Mouse (Mus musculus): ENCODE data around the gene Ehd1. TPM values are rescaled to one million over a fixed set of nuclear protein-coding genes. Genes with fewer than 3 reads are reported as not detected.

Gene Ehd1
- 107 and 111 TPM in 2 replicates for polyA plus RNA-seq (2015; fragmentation: Nextera tagmentation; extraction: Ambion mirVana)

- peaks cover 7% of the 10 kb centered on the region; the same call in 1 of the 2 replicates for H3K36me3 ChIP-seq (replicated peaks)
- H3K4me3 ChIP-seq = peak within 1 kb of the TSS; percentile 84
- ATAC-seq (replicated peaks) = peak; percentile 96
- H3K27ac ChIP-seq = peak within 1 kb of the TSS; percentile 82
- under 1% methylated on average over 102 of the region's 106 CpGs for WGBS
- H3K4me1 ChIP-seq = peaks cover 42% of the 10 kb centered on the region
- H3K27me3 ChIP-seq (replicated peaks) = no peaks in the 10 kb centered on the region
- H3K4me2 ChIP-seq = peak within 1 kb of the TSS; percentile 97
- peak within 1 kb of the TSS; percentile 63 for H3K9ac ChIP-seq
- H3K9me3 ChIP-seq = no peaks in the 10 kb centered on the region
These were observed at the start of gene Ehd1 for GRCm38 (mm10) chr19:6276426-6277421. TSS of gene Ehd1 (plus strand) at chr19:6276725.

DNA sequence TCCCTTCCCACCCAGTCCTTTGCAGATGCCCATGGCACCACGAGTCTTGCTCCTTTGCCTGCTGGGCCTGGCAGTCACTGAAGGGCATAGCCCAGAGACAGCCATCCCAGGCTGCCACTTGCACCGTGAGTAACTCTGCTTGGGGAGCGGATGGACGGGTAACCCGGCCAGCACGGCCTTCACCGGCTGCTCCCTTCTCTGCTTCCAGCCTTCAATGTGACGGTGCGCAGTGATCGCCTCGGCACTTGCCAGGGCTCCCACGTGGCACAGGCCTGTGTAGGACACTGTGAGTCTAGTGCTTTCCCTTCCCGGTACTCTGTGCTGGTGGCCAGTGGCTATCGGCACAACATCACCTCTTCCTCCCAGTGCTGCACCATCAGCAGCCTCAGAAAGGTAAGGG, 49.8 kb upstream of the Ehd1 start:
- Histone ChIP-seq H3K4me2 (no peak overlapping the region), H3K27ac (no peak overlapping the region), H3K9ac (no peak overlapping the region), H3K9me3 (no peaks in the 10 kb centered on the region), H3K27me3 (replicated peaks) (no peaks in the 10 kb centered on the region), H3K4me1 (no peaks in the 10 kb centered on the region), H3K4me3 (no peak overlapping the region), H3K36me3 (replicated peaks) (peaks cover 33% of the 10 kb centered on the region)
- WGBS = 92% methylated on average over 14 of the region's 14 CpGs
- ATAC-seq (replicated peaks) = no peak

DNA sequence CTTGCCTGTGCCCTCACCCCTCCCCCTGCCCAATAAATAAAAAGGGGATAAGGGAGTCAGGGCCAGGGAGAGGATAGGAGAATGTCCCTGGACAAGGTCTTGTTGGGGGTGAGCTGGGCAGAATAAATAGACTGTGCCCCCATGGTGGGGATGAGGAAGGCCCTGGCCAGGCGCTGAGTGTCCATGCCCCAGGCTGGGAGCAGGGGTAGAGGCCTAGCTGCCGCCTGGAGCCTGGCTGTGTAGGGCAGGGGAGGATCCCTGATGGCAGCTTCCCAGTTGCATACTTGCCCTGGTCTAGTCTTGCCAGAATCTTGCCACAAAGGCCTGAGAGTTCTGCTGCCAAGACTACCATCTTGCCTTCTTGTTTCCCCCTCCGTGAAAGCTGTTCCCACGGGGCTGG, 48.7 kb upstream of the Ehd1 start:
- no peaks in the 10 kb centered on the region for H3K4me1 ChIP-seq
- WGBS = 83% methylated on average over 4 of the region's 4 CpGs
- peaks cover 42% of the 10 kb centered on the region for H3K36me3 ChIP-seq (replicated peaks)
- no peaks in the 10 kb centered on the region for H3K9me3 ChIP-seq
- H3K4me3 ChIP-seq = no peak overlapping the region
- no peak overlapping the region for H3K4me2 ChIP-seq
- ATAC-seq (replicated peaks) = no peak
- H3K27ac ChIP-seq = no peak overlapping the region
- no peaks in the 10 kb centered on the region for H3K27me3 ChIP-seq (replicated peaks)
- H3K9ac ChIP-seq = no peak overlapping the region

- no peak overlapping the region for H3K4me2 ChIP-seq
- ATAC-seq (replicated peaks) = no peak
- no peaks in the 10 kb centered on the region for H3K9me3 ChIP-seq
- peaks cover 15% of the 10 kb centered on the region for H3K4me1 ChIP-seq
- H3K27me3 ChIP-seq (replicated peaks) = no peaks in the 10 kb centered on the region
- peaks cover 42% of the 10 kb centered on the region for H3K36me3 ChIP-seq (replicated peaks)
- WGBS = 90% methylated on average over 4 of the region's 4 CpGs
- H3K27ac ChIP-seq = no peak overlapping the region
- no peak overlapping the region for H3K4me3 ChIP-seq
- no peak overlapping the region for H3K9ac ChIP-seq
These were observed 46.1 kb upstream of the Ehd1 start for GRCm38 (mm10) chr19:6230411-6230810.

DNA sequence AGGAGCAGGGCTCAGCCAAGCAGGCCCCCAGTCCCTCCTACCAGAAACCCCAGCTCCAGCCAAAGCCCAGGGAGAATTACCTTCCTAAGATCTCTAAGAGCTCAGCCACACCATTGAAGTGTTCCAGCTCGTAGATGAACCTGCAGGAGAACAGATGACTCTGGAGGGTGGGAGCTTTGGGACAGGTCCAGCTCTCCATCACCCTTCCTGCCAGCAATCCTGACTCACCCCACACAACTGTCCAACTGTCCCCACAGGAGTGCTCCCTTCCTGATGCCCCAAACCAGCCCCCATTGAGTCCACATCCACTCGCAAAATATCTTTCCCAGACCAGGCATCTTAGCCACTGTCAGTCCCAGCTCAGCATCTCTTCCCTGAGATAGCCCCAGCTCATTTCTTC, 45.5 kb upstream of the Ehd1 start:
- ATAC-seq (replicated peaks) = no peak
- Histone ChIP-seq H3K4me1 (peaks cover 15% of the 10 kb centered on the region), H3K9ac (no peak overlapping the region), H3K4me3 (no peak overlapping the region), H3K27ac (no peak overlapping the region), H3K27me3 (replicated peaks) (no peaks in the 10 kb centered on the region), H3K9me3 (no peaks in the 10 kb centered on the region), H3K4me2 (no peak overlapping the region), H3K36me3 (replicated peaks) (peaks cover 42% of the 10 kb centered on the region)
- WGBS = 90% methylated on average over 2 of the region's 2 CpGs

DNA sequence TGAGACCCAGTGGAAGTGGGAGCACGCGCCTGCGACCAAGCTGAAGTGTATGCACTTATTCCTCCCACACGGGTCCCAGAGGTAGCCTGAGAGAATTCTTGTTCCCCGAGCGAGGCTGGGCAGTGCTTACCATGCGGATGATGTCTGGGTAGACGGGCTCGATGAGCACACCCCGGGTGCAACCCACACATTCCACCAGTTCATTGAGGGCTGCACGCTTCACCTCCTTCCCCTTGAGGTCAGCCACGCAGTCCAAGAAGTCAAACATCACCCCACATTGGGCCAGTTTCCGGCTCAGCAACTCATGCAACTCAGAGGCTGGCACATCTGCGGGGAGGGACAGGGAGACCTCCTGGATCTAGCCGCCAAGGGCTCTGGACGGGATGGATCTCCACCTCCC, 42.9 kb upstream of the Ehd1 start:
- Histone ChIP-seq H3K27me3 (replicated peaks) (no peaks in the 10 kb centered on the region), H3K9me3 (no peaks in the 10 kb centered on the region), H3K4me2 (no peak overlapping the region), H3K36me3 (replicated peaks) (peaks cover 25% of the 10 kb centered on the region; the same call in 1 of the 2 replicates), H3K4me3 (0 out of 2 replicates have a peak overlapping the region, but pooled peaks have one; percentile 89), H3K4me1 (peaks cover 19% of the 10 kb centered on the region), H3K27ac (no peak overlapping the region), H3K9ac (no peak overlapping the region)
- no peak for ATAC-seq (replicated peaks)
- WGBS = 87% methylated on average over 16 of the region's 16 CpGs

GRCm38 (mm10) chr19:6234337-6235083, 42.0 kb upstream of the Ehd1 start:
- H3K27ac ChIP-seq = no peak overlapping the region
- H3K9me3 ChIP-seq = no peaks in the 10 kb centered on the region
- peaks cover 19% of the 10 kb centered on the region for H3K4me1 ChIP-seq
- H3K4me3 ChIP-seq = peak overlapping the region; percentile 89
- no peaks in the 10 kb centered on the region for H3K27me3 ChIP-seq (replicated peaks)
- ATAC-seq (replicated peaks) = no peak
- peak overlapping the region; percentile 94 for H3K9ac ChIP-seq
- H3K36me3 ChIP-seq (replicated peaks) = peaks cover 25% of the 10 kb centered on the region; the same call in 1 of the 2 replicates
- WGBS = 62% methylated on average over 11 of the region's 11 CpGs
- H3K4me2 ChIP-seq = peak overlapping the region; percentile 85

DNA sequence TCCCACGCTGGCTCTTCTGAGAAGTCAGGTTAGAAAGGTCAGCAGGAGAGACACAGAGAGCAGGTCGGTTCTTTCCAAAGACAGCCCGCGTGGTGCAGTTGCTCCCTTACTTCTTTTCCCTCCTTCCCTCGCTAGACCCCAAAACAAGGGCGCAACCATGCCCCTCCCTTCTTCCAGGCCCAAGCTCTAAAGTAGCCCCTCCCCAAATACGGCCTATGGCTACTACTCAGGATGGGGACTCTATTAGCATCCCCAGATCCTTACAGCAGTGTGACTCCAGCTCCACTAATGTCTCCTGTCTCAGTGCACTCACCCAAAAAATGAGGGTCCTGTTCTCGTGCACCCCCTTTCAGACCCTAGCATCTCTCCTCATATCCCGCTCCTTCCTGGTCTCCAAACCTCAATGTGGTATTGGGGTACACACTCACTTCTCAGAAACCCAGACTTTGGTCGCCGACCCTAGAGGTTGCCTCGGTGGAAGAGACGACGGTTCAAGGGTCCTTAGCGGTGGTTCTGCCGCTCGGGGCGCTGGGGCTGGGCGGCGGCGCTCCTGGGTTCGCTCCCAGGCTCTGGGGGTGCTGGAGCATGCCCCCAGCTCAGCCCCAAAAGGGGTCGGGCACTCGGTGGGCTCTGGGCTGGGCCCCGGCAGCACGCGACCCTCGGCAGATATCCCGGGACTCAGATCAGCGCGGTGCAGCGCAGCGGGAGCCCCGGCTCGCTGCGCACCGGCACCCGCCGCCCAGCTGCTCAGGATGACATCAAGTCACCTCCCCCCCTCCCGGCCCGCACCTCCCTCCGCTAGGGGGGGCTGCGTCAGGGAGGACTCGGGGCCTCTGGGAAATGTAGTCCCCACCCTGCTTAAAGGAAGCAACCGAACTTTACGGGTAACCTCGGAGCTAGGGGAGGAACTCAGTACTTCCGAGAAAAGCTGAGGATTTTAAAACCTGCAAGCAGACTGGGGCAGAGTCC, 41.2 kb upstream of the Ehd1 start, which contains the start of gene Ppp2r5b:
Gene Ppp2r5b (minus strand): TSS at position 789 of the 969 bp plus-strand sequence.
- Histone ChIP-seq H3K27ac (peak within 1 kb of the TSS; percentile 92), H3K27me3 (replicated peaks) (no peaks in the 10 kb centered on the region), H3K4me1 (peaks cover 19% of the 10 kb centered on the region), H3K9ac (peak within 1 kb of the TSS; percentile 94), H3K36me3 (replicated peaks) (peaks cover 20% of the 10 kb centered on the region; the same call in 1 of the 2 replicates), H3K4me3 (peak within 1 kb of the TSS; percentile 89), H3K4me2 (peak within 1 kb of the TSS; percentile 85), H3K9me3 (no peaks in the 10 kb centered on the region)
- ATAC-seq (replicated peaks) = peak; percentile 95
- WGBS = 2% methylated on average over 48 of the region's 48 CpGs

DNA sequence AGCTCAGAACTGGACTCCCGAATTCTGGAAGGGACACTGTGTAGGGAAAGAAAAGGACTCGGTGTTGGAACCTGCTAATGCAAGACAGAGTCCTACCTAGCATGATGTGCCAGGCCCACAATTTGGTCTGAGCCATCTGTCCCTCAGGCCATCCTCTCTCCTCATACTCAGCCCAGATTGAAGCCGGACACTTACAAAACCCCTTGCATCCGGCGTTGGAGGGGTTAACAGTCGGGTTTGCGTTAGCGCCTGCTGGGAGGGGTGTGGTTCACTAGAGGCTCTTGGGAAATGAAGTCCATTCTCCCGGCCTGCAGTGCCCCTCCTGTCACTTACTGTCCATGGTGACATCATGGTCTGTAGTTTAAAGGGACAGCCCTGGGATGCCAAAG, 40.5 kb upstream of the Ehd1 start:
- ATAC-seq (replicated peaks) = peak; percentile 91
- Histone ChIP-seq H3K4me1 (peaks cover 23% of the 10 kb centered on the region), H3K27me3 (replicated peaks) (no peaks in the 10 kb centered on the region), H3K4me3 (peak overlapping the region; percentile 89), H3K9ac (peak overlapping the region; percentile 94), H3K4me2 (peak overlapping the region; percentile 85), H3K9me3 (no peaks in the 10 kb centered on the region), H3K27ac (peak overlapping the region; percentile 92), H3K36me3 (replicated peaks) (peaks cover 13% of the 10 kb centered on the region; the same call in 1 of the 2 replicates)
- WGBS = under 1% methylated on average over 9 of the region's 9 CpGs

DNA sequence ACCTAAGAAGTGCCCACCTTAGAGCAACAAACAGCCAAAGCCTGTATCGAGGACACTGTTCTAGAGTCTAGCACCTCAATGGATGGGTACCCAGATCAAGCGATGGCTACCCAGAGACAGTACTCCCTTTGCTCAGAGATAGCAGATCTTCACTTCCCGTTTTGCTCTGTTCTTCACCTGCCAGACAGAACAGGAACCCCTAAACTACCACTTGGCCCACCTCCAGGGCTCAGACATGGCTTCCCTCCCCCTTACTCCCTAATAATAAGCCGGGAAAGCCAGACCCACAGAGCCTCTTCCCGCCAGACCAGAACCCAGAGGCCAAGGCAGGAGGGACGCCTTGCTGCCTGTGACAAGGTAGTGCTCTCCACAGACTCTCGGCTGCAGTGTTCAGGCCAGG, 39.7 kb upstream of the Ehd1 start:
- peaks cover 24% of the 10 kb centered on the region for H3K4me1 ChIP-seq
- H3K9ac ChIP-seq = no peak overlapping the region
- 76% methylated on average over 7 of the region's 7 CpGs for WGBS
- H3K27ac ChIP-seq = no peak overlapping the region
- H3K4me2 ChIP-seq = no peak overlapping the region
- H3K9me3 ChIP-seq = no peaks in the 10 kb centered on the region
- peaks cover 8% of the 10 kb centered on the region; the same call in 1 of the 2 replicates for H3K36me3 ChIP-seq (replicated peaks)
- ATAC-seq (replicated peaks) = no peak
- H3K4me3 ChIP-seq = no peak overlapping the region
- H3K27me3 ChIP-seq (replicated peaks) = no peaks in the 10 kb centered on the region

DNA sequence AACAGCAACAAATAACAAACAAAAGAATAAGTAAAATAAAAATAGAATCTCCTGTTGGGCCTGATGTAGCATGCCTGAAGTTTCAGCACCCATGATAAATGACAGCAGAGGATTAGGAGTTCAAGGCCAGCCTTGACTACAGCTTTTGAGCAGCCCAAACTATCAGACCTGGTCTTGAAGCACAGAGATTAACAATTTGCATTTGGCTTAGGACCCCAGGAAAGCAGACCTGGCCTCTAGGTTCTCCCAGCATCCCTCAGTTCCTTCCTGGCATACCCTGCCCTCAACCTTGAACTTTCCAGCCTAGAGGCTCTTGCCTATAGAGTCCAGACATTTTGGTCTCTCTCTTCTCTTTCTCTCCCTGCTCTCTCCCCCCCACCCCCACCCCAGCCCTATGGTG, 37.8 kb upstream of the Ehd1 start:
- no peak for ATAC-seq (replicated peaks)
- Histone ChIP-seq H3K4me3 (no peak overlapping the region), H3K27ac (no peak overlapping the region), H3K4me2 (no peak overlapping the region), H3K4me1 (peaks cover 38% of the 10 kb centered on the region), H3K9me3 (no peaks in the 10 kb centered on the region), H3K36me3 (replicated peaks) (no peaks in the 10 kb centered on the region), H3K27me3 (replicated peaks) (no peaks in the 10 kb centered on the region), H3K9ac (no peak overlapping the region)
